Mouse (Mus musculus): Measurements from ENCODE around the gene Ssx2ip.
A peak's percentile ranks its signal among the peaks of the same experiment; 100 is the strongest.

Gene Ssx2ip

GRCm38 (mm10) chr3:146404311-146405201 lies at the start of gene Ssx2ip:
Gene Ssx2ip (plus strand): TSS chr3:146404642.
- peak; percentile 96 to 99 for DNase-seq (ENCODE audit: low spot score in 2 of 2)

- DNase-seq (ENCODE audit: low spot score in 2 of 2): no peak
These were observed 49.3 kb upstream of the Ssx2ip start for GRCm38 (mm10) chr3:146355146-146355545.

GRCm38 (mm10) chr3:146365471-146365870 lies 39.0 kb upstream of the Ssx2ip start:
- DNase-seq (ENCODE audit: low spot score in 2 of 2): peak in 1 of 2 experiments; percentile 4

DNA sequence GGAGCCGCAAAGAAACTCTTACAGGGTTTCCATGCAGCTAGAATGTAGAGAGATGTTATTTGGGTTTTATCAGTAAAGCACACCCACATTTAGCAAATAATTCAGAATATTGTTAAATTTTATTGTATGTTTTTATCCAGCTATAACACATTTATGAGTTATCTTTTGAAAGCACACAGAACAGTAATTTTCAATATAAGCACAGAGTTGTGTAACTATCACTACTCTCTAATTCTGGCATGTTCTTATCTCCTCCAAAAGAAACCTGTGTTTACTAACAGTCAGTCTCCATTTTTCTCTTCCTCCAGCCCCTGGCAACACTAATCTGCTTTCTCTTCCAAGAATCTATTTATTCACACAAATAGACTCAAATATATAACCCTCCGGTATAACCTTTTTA lies 37.4 kb upstream of the Ssx2ip start:
- DNase-seq (ENCODE audit: low spot score in 2 of 2): no peak

GRCm38 (mm10) chr3:146370553-146371095 lies 33.8 kb upstream of the Ssx2ip start:
- DNase-seq (ENCODE audit: low spot score in 2 of 2): peak in 1 of 2 experiments; percentile 6

GRCm38 (mm10) chr3:146371201-146371600 lies 33.2 kb upstream of the Ssx2ip start:
- DNase-seq (ENCODE audit: low spot score in 2 of 2): no peak

GRCm38 (mm10) chr3:146374596-146375175 lies 29.8 kb upstream of the Ssx2ip start:
- no peak for DNase-seq (ENCODE audit: low spot score in 2 of 2)

GRCm38 (mm10) chr3:146375224-146375657 lies 29.2 kb upstream of the Ssx2ip start:
- no peak for DNase-seq (ENCODE audit: low spot score in 2 of 2)

DNA sequence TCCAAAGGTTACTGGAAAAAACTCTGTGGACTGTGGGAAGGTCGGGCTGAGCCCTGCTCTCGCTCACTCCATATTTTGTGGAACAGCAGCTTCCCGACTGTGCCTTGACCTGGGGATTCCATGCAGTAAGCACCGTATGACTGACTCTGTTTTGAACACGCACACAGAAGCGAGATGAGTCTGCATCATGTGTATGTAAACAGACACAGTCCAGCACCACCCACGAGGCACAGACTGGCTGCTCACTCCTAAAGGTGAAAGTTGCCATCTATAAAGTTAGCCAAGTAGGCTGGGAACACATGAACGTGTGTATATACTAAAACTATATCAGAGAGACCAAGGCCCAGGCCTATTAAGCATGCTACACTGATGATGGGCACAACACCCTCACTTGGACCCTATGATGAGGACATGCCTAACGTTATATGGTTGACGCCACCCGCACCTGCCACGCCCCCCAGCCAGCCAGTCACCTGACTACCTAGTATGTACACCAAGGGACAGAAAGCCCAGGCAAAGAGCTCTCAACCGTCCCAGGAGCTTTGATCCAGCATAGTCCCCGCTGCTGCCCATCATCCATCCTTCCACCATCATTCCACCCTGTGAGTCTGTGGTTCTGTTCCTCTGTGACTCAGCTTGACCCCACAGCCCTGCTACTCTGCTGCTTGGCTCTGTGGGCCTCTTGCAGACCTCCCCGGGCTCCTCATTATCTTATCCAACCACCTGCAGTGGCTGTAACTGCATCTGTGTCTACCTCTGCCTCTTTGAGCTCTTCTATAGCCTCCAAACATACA lies 27.9 kb upstream of the Ssx2ip start:
- peak in 1 of 2 experiments; percentile 13 for DNase-seq (ENCODE audit: low spot score in 2 of 2)

- no peak for DNase-seq (ENCODE audit: low spot score in 2 of 2)
These were observed 27.2 kb upstream of the Ssx2ip start for GRCm38 (mm10) chr3:146377216-146377615.

DNA sequence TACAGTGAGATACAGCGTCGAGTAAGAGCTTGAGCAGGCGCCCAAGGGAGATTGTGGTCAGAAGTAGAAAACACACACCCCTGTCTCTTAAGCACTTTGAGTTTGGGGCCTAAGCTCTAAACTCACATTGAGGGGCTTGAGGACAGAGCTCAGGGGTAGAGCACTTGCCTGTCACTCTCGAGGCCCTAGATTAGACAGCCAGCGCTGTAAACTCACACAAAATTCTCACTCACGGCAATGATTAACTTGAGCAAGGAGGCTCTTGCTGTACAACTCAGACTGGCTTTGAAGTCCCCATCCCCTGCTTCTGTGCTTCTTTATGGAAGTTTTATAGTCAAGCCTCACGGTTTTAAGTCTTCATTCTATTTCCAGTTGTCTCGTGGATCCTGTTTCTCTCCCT lies 25.7 kb upstream of the Ssx2ip start:
- no peak for DNase-seq (ENCODE audit: low spot score in 2 of 2)

- no peak for DNase-seq (ENCODE audit: low spot score in 2 of 2)
These were observed 24.5 kb upstream of the Ssx2ip start for GRCm38 (mm10) chr3:146379740-146380466.

GRCm38 (mm10) chr3:146380874-146381273 lies 23.6 kb upstream of the Ssx2ip start:
- no peak for DNase-seq (ENCODE audit: low spot score in 2 of 2)

GRCm38 (mm10) chr3:146381471-146381870 lies 23.0 kb upstream of the Ssx2ip start:
- DNase-seq (ENCODE audit: low spot score in 2 of 2): peak in 1 of 2 experiments; percentile 41

DNA sequence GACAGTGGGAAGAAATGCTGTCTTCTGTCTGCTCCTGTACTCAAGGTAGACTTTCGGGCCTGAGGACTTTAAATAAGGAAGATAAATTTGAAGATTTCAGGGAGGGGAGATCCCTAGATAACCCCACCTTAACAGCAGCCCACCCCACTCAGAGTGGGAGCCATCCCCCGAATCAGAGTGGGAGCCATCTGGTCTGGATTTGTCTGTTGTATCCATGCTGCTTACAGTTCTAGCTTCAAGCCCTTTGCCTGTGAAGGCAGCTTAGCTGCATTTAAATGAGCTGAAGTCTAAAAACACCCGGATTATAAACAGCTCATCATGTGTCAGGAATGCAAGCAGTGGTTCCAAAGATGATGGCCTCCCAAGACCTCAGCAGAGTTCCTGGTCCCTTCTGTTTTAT lies 17.6 kb upstream of the Ssx2ip start:
- DNase-seq (ENCODE audit: low spot score in 2 of 2): no peak

DNA sequence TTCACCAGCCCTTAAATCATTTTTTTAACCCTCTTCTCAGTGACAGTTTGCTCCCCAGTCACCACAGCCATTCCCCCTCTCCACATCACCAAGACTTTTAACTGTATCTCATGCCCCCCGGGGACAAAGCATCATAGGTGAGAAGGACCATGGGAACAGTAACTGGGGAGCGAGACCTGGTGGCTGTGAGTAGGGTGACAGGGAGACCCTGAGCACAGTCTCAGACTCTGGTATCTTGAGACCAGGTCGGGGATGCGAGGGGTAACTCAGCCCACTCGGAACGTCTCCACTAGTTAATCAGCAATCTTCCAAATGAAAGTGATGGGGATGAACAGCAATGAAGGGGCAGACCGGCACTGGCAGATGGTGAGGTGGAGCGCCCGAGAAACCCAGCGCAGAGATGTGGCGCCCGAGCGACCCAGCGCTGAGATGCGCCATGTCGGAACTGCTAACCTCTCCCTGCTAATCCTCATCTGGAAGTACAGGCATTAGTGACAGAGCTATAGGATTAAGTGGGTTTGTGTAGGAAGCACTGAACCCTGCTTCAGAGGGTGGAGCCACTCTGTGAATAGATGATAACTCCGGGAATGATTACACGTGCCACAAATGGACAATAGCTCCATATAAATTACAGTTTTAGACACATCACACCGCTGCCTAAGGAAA lies 11.7 kb upstream of the Ssx2ip start:
- no peak for DNase-seq (ENCODE audit: low spot score in 2 of 2)

DNA sequence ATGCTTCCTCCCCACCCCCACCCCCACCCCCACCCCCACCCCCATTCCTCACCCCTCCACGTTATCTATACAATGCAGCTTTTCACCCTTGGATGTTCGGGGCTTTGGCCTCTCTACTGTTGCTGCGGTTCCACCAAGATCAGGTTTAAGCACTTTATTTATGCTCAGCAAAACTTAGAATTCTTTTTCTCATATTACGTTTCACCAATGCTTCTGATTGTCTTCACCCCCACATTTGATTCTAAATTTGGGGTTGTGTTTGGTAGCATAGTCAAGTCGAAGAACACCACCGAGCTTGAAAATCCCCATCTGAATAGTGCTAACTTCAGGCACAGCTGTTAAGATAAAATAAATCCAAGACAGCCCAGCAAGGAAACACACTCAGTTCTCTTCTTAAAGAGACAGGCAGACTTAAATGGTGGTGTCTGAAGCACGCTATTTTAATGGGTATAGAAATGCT lies 10.8 kb upstream of the Ssx2ip start:
- no peak for DNase-seq (ENCODE audit: low spot score in 2 of 2)

GRCm38 (mm10) chr3:146396256-146396655 lies 8.2 kb upstream of the Ssx2ip start:
- DNase-seq (ENCODE audit: low spot score in 2 of 2): no peak

DNA sequence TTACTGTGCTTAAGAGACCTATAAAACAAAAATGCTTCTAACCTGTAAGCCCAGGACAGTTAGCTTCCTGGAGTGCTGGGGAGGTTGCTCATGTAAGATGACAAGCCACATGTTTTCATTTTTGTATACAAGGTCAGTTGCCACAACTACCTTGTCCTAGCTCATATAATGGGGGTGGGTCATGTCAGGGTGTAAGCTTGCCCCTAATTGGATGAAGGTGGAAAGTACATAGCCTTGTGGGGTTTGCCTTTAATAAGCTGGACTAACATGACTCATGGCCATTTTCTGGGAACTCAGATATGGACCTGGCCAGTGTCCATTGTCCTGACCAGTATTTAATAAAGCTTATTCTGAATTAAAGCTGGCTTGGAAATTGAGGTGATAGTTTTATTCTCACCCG lies 7.5 kb upstream of the Ssx2ip start:
- DNase-seq (ENCODE audit: low spot score in 2 of 2): no peak

DNA sequence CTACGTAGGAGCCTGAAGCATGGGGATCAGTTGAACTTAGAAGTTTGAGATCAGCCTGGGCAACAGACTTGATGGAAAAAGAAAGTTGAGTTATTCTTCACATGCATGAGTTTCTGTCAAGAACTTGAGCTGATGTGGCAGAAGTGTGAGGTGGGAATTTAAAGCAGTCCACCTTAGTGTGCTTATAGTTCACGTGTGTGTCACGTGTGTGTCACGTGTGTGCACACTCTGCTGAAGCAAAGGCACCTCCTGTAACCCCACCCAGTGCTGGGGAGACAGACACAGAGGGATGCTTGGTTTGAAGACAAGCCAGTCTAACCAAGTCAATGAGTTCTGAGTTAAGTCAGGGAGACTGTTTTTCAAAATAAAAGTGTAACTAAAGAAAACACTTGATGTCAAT lies 6.6 kb upstream of the Ssx2ip start:
- DNase-seq (ENCODE audit: low spot score in 2 of 2): no peak

GRCm38 (mm10) chr3:146399203-146399602 lies 5.2 kb upstream of the Ssx2ip start:
- no peak for DNase-seq (ENCODE audit: low spot score in 2 of 2)

Data from spleen, postnatal 4 days (tissue).